Mouse (Mus musculus) activated CD4-positive, CD25-positive, alpha-beta regulatory T cell, adult 9 weeks (primary cell): ENCODE measurements around the gene Qdpr. TPM values are rescaled to one million over a fixed set of nuclear protein-coding genes. Genes with fewer than 3 reads are reported as not detected.

Experiments
- polyA plus RNA-seq: library from polyadenylated mRNA; unstranded; fragments of 100-300 nt; shearing (Covaris generic); gene quantifications from one replicate; pipeline ENCODE4 v1.2.1, GENCODE M21; 2017

The Qdpr gene
- polyA plus RNA-seq, result 93.6 TPM

GRCm38 (mm10) chr5:45449831-45450716 lies at the start of gene Qdpr:
Gene Qdpr (minus strand): TSS chr5:45450236.

GRCm38 (mm10) chr5:45493191-45494092 lies 43.4 kb upstream of the Qdpr start, which contains the start of gene Lap3:
Gene Lap3 (plus strand): TSS chr5:45493374.

GRCm38 (mm10) chr5:45453451-45453850 lies 3.4 kb upstream of the Qdpr start, which contains the start of gene Clrn2:
Gene Clrn2 (plus strand): TSS chr5:45453751.

Other genes starting within 250 kb of the Qdpr start
- not detected for gene Clrn2, start 3.5 kb upstream of the Qdpr start, polyA plus RNA-seq
- gene Lap3, start 43.1 kb upstream of the Qdpr start, polyA plus RNA-seq, result 32.7 TPM
- gene Med28, start 70.0 kb upstream of the Qdpr start, polyA plus RNA-seq, result 307 TPM
- gene Fam184b, start 189.4 kb upstream of the Qdpr start, polyA plus RNA-seq, result not detected
- gene Ncapg, start 219.7 kb upstream of the Qdpr start, polyA plus RNA-seq, result 10.8 TPM